Mouse (Mus musculus): ENCODE measurements around the gene Gpc1. TPM values are rescaled to one million over a fixed set of nuclear protein-coding genes. Genes with fewer than 3 reads are reported as not detected.

The Gpc1 gene
- total RNA-seq (2015; ENCODE audit: low replicate concordance) (4.0 and 8.4 TPM in 2 replicates), total RNA-seq (2017; ENCODE audit: low replicate concordance) (3.7 and 4.7 TPM in 2 replicates)

- ATAC-seq (replicated peaks; ENCODE audit: low FRiP score, poor library complexity, severe bottlenecking), result no peak
These were observed at the start of gene Gpc1 for GRCm38 (mm10) chr1:92831188-92832001. Gene Gpc1 (plus strand): TSS chr1:92831645.

- no peak for ATAC-seq (replicated peaks; ENCODE audit: low FRiP score, poor library complexity, severe bottlenecking)
These were observed 49.6 kb upstream of the Gpc1 start for GRCm38 (mm10) chr1:92781862-92782261.

- no peak for ATAC-seq (replicated peaks; ENCODE audit: low FRiP score, poor library complexity, severe bottlenecking)
These were observed 48.9 kb upstream of the Gpc1 start for GRCm38 (mm10) chr1:92782587-92782986.

GRCm38 (mm10) chr1:92787221-92787620, 44.2 kb upstream of the Gpc1 start:
- no peak for ATAC-seq (replicated peaks; ENCODE audit: low FRiP score, poor library complexity, severe bottlenecking)

GRCm38 (mm10) chr1:92788049-92788448, 43.4 kb upstream of the Gpc1 start:
- no peak for ATAC-seq (replicated peaks; ENCODE audit: low FRiP score, poor library complexity, severe bottlenecking)

GRCm38 (mm10) chr1:92790628-92791027, 40.8 kb upstream of the Gpc1 start:
- no peak for ATAC-seq (replicated peaks; ENCODE audit: low FRiP score, poor library complexity, severe bottlenecking)

GRCm38 (mm10) chr1:92791070-92791831, 40.2 kb upstream of the Gpc1 start:
- ATAC-seq (replicated peaks; ENCODE audit: low FRiP score, poor library complexity, severe bottlenecking), result no peak

- ATAC-seq (replicated peaks; ENCODE audit: low FRiP score, poor library complexity, severe bottlenecking), result no peak
These were observed 37.7 kb upstream of the Gpc1 start for GRCm38 (mm10) chr1:92793781-92794180.

- no peak for ATAC-seq (replicated peaks; ENCODE audit: low FRiP score, poor library complexity, severe bottlenecking)
These were observed 33.0 kb upstream of the Gpc1 start for GRCm38 (mm10) chr1:92798425-92798824.

GRCm38 (mm10) chr1:92799653-92800052, 31.8 kb upstream of the Gpc1 start:
- ATAC-seq (replicated peaks; ENCODE audit: low FRiP score, poor library complexity, severe bottlenecking), result no peak

GRCm38 (mm10) chr1:92802362-92802761, 29.1 kb upstream of the Gpc1 start:
- no peak for ATAC-seq (replicated peaks; ENCODE audit: low FRiP score, poor library complexity, severe bottlenecking)

- ATAC-seq (replicated peaks; ENCODE audit: low FRiP score, poor library complexity, severe bottlenecking), result no peak
These were observed 28.1 kb upstream of the Gpc1 start for GRCm38 (mm10) chr1:92803376-92803775.

- no peak for ATAC-seq (replicated peaks; ENCODE audit: low FRiP score, poor library complexity, severe bottlenecking)
These were observed 26.3 kb upstream of the Gpc1 start for GRCm38 (mm10) chr1:92805181-92805580.

- ATAC-seq (replicated peaks; ENCODE audit: low FRiP score, poor library complexity, severe bottlenecking), result no peak
These were observed 25.6 kb upstream of the Gpc1 start for GRCm38 (mm10) chr1:92805836-92806235.

- no peak for ATAC-seq (replicated peaks; ENCODE audit: low FRiP score, poor library complexity, severe bottlenecking)
These were observed 24.7 kb upstream of the Gpc1 start for GRCm38 (mm10) chr1:92806720-92807119.

GRCm38 (mm10) chr1:92809621-92810020, 21.8 kb upstream of the Gpc1 start:
- ATAC-seq (replicated peaks; ENCODE audit: low FRiP score, poor library complexity, severe bottlenecking), result no peak

- ATAC-seq (replicated peaks; ENCODE audit: low FRiP score, poor library complexity, severe bottlenecking), result no peak
These were observed 17.1 kb upstream of the Gpc1 start for GRCm38 (mm10) chr1:92814319-92814718.

- ATAC-seq (replicated peaks; ENCODE audit: low FRiP score, poor library complexity, severe bottlenecking), result no peak
These were observed 16.3 kb upstream of the Gpc1 start for GRCm38 (mm10) chr1:92815100-92815499.

GRCm38 (mm10) chr1:92815756-92816294, 15.6 kb upstream of the Gpc1 start:
- no peak for ATAC-seq (replicated peaks; ENCODE audit: low FRiP score, poor library complexity, severe bottlenecking)

- no peak for ATAC-seq (replicated peaks; ENCODE audit: low FRiP score, poor library complexity, severe bottlenecking)
These were observed 738 bp upstream of the Gpc1 start for GRCm38 (mm10) chr1:92830626-92831187.
